Mouse (Mus musculus): Measurements from ENCODE around the gene Zdhhc20.

DNA sequence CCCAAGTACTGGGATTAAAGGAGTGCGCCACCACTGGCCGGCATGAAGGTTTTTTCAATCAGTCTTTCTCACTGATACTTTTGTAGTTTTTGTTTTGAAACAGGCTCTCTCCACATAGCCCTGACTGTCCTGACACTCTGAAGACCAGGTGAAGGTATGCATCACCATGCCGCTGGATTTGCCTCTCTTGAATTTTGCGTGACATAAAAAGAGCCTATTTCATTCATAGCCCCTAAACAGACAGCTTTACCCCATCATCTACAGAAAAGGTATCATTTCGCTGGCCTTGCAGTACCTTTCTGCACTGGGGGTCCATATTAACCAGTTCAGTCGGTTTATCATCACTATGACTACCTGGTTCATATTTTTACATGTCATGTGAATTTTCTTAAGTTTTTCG is 92.5 kb downstream of the Zdhhc20 start:
- no peak for TF ChIP-seq CTCF (IDR thresholded peaks at IDR 0.05; ENCODE audit: borderline replicate concordance, extremely low read depth, insufficient read depth, insufficient read length)
- no peak for TF ChIP-seq POLR2A (IDR thresholded peaks at IDR 0.05; ENCODE audit: borderline replicate concordance, extremely low read depth, insufficient read depth, insufficient read length, poor library complexity, severe bottlenecking)
